In the genomic region with DNA sequence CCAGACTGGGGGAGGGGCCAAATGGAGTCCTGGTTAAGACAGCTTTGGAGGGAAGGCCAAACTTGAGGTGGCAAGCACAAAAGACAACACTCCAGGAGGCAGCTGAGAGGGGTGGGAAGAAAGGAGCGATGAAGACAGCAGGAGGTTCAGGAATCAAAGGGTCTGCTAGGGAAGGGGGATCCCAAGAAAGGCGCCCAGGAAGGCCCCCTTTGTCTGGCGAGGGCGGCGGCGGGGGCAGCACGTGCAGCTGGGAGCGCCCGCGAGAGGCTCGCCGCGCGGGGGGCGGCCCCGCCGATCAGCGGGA, we compare ENCODE assay signal across 7 mouse cellular contexts. TPM values are rescaled to one million over a fixed set of nuclear protein-coding genes. Genes with fewer than 3 reads are reported as not detected.
DNase-seq lines count a peak whose midpoint lies in the region; ATAC-seq lines count a peak whose summit lies in the region.

No protein-coding gene starts in this region.

- H3K9ac ChIP-seq in forebrain, embryonic 11.5 days (ENCODE audit: low read length): peak overlapping the region; percentile 65
- peak overlapping the region; percentile 82 for H3K9ac ChIP-seq in kidney, embryonic 16.5 days (replicated peaks; ENCODE audit: low read length)
- H3K9ac ChIP-seq in midbrain, embryonic 13.5 days (replicated peaks): peak overlapping the region; percentile 68

- no peaks in the 10 kb centered on the region for H3K27me3 ChIP-seq in forebrain, embryonic 11.5 days (ENCODE audit: control insufficient read depth, insufficient read depth, low read length)
- H3K27me3 ChIP-seq in kidney, embryonic 16.5 days (ENCODE audit: insufficient read depth, low read length): no peaks in the 10 kb centered on the region
- no peaks in the 10 kb centered on the region for H3K27me3 ChIP-seq in midbrain, embryonic 13.5 days

- intact Hi-C loops in left cerebral cortex, postnatal 4 days (cut with DNase I): no loop called here

- H3K4me1 ChIP-seq in forebrain, embryonic 11.5 days (replicated peaks; ENCODE audit: control insufficient read depth, insufficient read depth, low read length): peaks cover 31% of the 10 kb centered on the region
- H3K4me1 ChIP-seq in kidney, embryonic 16.5 days (ENCODE audit: insufficient read depth, low read length): peaks cover 61% of the 10 kb centered on the region
- peaks cover 62% of the 10 kb centered on the region for H3K4me1 ChIP-seq in midbrain, embryonic 13.5 days (replicated peaks)

- DNase-seq in left cerebral cortex, postnatal 4 days: peak; percentile 78
- no peak for DNase-seq in left cerebral cortex, adult 8-10 months (ENCODE audit: low spot score in 2 of 2)
- peak; percentile 36 for DNase-seq in T-cell, adult 2 months (ENCODE audit: low spot score)
- DNase-seq in forebrain, embryonic 11.5 days (ENCODE audit: low spot score): no peak

- no peaks in the 10 kb centered on the region for H3K9me3 ChIP-seq in forebrain, embryonic 11.5 days (ENCODE audit: control insufficient read depth, low read length)
- H3K9me3 ChIP-seq in kidney, embryonic 16.5 days (ENCODE audit: low read length): no peaks in the 10 kb centered on the region
- no peaks in the 10 kb centered on the region for H3K9me3 ChIP-seq in midbrain, embryonic 13.5 days

- H3K27ac ChIP-seq in forebrain, embryonic 11.5 days (ENCODE audit: low read depth, low read length): peak overlapping the region; percentile 98
- H3K27ac ChIP-seq in kidney, embryonic 16.5 days (ENCODE audit: low read length): peak overlapping the region; percentile 98
- H3K27ac ChIP-seq in midbrain, embryonic 13.5 days: peak overlapping the region; percentile 98

- no peaks in the 10 kb centered on the region for H3K36me3 ChIP-seq in forebrain, embryonic 11.5 days (ENCODE audit: control insufficient read depth, insufficient read depth, low read length)
- H3K36me3 ChIP-seq in kidney, embryonic 16.5 days (ENCODE audit: insufficient read depth, low read length): no peaks in the 10 kb centered on the region
- H3K36me3 ChIP-seq in midbrain, embryonic 13.5 days: no peaks in the 10 kb centered on the region

- WGBS in forebrain, embryonic 11.5 days: 0% methylated on average over 18 of the region's 18 CpGs
- 0% methylated on average over 4 of the region's 18 CpGs for WGBS in kidney, embryonic 16.5 days
- WGBS in midbrain, embryonic 13.5 days: 3% methylated on average over 13 of the region's 18 CpGs

- peak overlapping the region; percentile 18 for H3K4me3 ChIP-seq in forebrain, embryonic 11.5 days (ENCODE audit: low read depth, low read length)
- peak overlapping the region; percentile 53 for H3K4me3 ChIP-seq in kidney, embryonic 16.5 days (ENCODE audit: low read length)
- H3K4me3 ChIP-seq in midbrain, embryonic 13.5 days (replicated peaks): peak overlapping the region; percentile 34

- no peak for ATAC-seq in forebrain, embryonic 11.5 days (replicated peaks; ENCODE audit: low FRiP score)
- peak; percentile 25 for ATAC-seq in kidney, embryonic 16.5 days (ENCODE audit: low FRiP score, low TSS enrichment)
- no peak; the same call in 1 of the 2 replicates for ATAC-seq in midbrain, embryonic 13.5 days
- ATAC-seq in megakaryocyte-erythroid progenitor cell, adult 5-6 weeks (replicated peaks; ENCODE audit: low FRiP score, low TSS enrichment, poor library complexity, severe bottlenecking): no peak

- H3K4me2 ChIP-seq in forebrain, embryonic 11.5 days (ENCODE audit: low read depth, low read length, severe bottlenecking): peak overlapping the region; percentile 67
- H3K4me2 ChIP-seq in kidney, embryonic 16.5 days (replicated peaks; ENCODE audit: low read depth, low read length): peak overlapping the region; percentile 82
- peak overlapping the region; percentile 64 for H3K4me2 ChIP-seq in midbrain, embryonic 13.5 days (replicated peaks)

RNA-seq across cellular contexts. Expression of a gene that starts 16.5 kb away (rescaled TPM):
- total RNA-seq in left cerebral cortex, postnatal 4 days (2021): 10 to 100 TPM; 12.0 TPM
- total RNA-seq in left cerebral cortex, adult 8-10 months (2022): 10 to 100 TPM; 43.5 to 50.4 (median 47.5) TPM
- 19.4 and 28.0 TPM in 2 replicates for polyA plus RNA-seq in forebrain, embryonic 11.5 days (2014; fragmentation: Nextera tagmentation; extraction: Ambion mirVana)
- 4.4 and 5.3 TPM in 2 replicates for polyA plus RNA-seq in kidney, embryonic 16.5 days (2015; fragmentation: Nextera tagmentation; extraction: Ambion mirVana)
- 5.9 and 9.4 TPM in 2 replicates for polyA plus RNA-seq in midbrain, embryonic 13.5 days (2015; fragmentation: Nextera tagmentation; extraction: Ambion mirVana)
- total RNA-seq in megakaryocyte-erythroid progenitor cell, adult 5-6 weeks (2014; fragmentation: Nextera tagmentation): 5.7 and 7.1 TPM in 2 replicates
- 7.5 and 12.7 TPM in 2 replicates for total RNA-seq in megakaryocyte-erythroid progenitor cell, adult 5-6 weeks (2017)

Comparison
In these comparisons a context has a peak if more than half of its experiments do, and no peak if none do; other contexts are left out.
1. DNase-seq: peak in left cerebral cortex, postnatal 4 days (single experiment) and T-cell, adult 2 months (single experiment); none in left cerebral cortex, adult 8-10 months (0 of 2) and forebrain, embryonic 11.5 days (single experiment).
2. Peak in every context shown above with its lines, with median percentiles within 50 percentile points of each other: H3K27ac ChIP-seq, H3K4me2 ChIP-seq, H3K4me3 ChIP-seq and H3K9ac ChIP-seq.